Mouse (Mus musculus) adrenal gland (tissue): Measurements from ENCODE around the gene Gm4559.
"Not testable (repeated sequence)": the region's sequence is repeated elsewhere in the genome, so short reads cannot be mapped to it uniquely, and the experiment has no call there.

Experiments
- intact Hi-C: fragments of 180-260 bp; cut with DNase I; formaldehyde crosslinking; loops from one replicate; pipeline ENCODE4 v1.15.1; 2025

Gene Gm4559

GRCm38 (mm10) chr7:142282847-142283246 lies 8.7 kb upstream of the Gm4559 start:
- intact Hi-C loops = not testable (repeated sequence)

- intact Hi-C loops = not testable (repeated sequence)
Measured at GRCm38 (mm10) chr7:142279291-142279690, 5.1 kb upstream of the Gm4559 start.

DNA sequence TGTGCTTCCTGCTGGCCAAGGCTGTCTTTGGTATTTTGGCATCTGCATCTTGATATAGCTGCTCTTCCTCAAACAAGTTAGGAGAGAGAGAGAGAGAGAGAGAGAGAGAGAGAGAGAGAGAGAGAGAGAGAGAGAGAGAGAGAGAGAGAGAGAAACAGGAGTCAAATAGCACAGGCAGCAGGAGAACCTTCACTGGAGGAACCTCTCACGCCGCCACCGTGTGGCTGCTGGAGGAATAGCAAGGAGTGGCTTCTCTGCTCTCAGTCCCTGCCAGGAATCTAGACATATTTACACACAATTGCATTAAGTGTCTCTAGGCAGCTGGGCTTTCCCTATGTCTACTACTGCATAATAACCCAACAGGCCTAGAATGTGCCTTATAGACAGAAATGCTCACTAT lies 4.0 kb upstream of the Gm4559 start:
- intact Hi-C loops = loop anchor here (1.0 kb wide), 1 partner anchor 15 kb away; no protein-coding TSS in a partner anchor

DNA sequence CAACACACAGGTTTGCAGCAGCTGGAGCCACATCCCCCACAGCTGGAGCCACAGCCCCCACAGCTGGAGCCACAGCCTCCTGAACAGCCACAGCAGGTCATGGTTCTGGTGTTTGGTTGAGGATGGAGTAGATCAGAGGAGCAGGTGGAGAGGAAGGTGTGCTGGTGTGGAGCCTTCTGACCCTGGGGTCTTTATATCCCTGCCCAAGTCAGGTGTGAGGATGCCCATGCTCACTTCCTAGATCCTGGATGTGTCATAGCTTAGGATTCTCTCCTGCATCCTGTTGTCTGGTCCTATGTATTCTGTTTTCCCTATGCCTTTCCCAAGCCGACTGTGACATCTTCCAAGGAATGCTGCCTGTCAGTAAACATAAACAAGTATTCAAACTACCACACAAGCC lies 15.9 kb downstream of the Gm4559 start, which contains the start of gene Gm2431:
Gene Gm2431, minus strand, starts transcription at position 101 of the 400 bp plus-strand sequence.
- intact Hi-C loops = not testable (repeated sequence)

GRCm38 (mm10) chr7:142255517-142255916 lies 18.6 kb downstream of the Gm4559 start:
- intact Hi-C loops = loop anchor here (2.0 kb wide), 1 partner anchor 109 kb away; no protein-coding TSS in a partner anchor

GRCm38 (mm10) chr7:142249824-142250223 lies 24.3 kb downstream of the Gm4559 start:
- intact Hi-C loops = no loop called here

DNA sequence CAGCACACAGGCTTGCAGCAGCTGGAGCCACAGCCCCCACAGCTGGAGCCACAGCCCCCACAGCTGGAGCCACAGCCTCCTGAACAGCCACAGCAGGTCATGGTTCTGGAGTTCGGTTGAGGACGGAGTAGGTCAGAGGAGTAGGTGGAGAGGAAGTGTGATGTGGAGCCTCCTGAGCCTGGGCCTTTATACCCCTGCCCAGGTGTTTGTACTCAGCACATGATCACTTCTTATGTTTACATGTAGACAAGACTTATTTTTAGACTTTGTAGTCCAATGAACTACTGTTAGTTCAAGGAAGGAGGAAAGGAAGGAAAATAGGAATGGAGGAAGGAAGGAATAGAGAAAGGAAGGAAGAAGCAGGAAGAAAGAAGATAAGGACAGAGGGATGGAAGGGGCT lies 33.2 kb downstream of the Gm4559 start, which contains the start of gene Gm40460:
Gene Gm40460, minus strand, starts transcription at position 101 of the 400 bp plus-strand sequence.
- intact Hi-C loops = no loop called here

DNA sequence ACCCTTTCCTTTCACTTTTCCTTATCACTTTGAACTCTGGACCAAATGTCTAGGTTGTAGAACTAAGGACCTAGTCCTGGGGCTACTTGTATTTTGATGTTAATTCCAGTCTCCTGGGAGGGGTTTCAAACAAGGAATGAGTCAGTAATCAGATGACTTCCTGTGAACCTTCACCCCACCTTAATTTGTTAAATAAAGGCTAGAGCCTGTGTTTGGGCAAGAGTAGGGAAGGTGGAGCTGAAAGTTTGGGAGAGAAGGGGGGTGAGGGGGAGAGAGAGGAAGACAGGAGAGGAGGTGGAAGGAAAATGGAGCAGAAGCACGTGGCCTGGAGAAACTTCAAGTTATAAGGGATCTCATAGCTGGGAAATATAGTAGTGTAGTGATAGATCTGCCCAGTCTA lies 42.6 kb downstream of the Gm4559 start:
- intact Hi-C loops = no loop called here

GRCm38 (mm10) chr7:142229871-142230270 lies 44.3 kb downstream of the Gm4559 start, which contains the start of gene Krtap5-5:
Gene Krtap5-5 (minus strand): TSS chr7:142229971.
- intact Hi-C loops = not testable (repeated sequence)

DNA sequence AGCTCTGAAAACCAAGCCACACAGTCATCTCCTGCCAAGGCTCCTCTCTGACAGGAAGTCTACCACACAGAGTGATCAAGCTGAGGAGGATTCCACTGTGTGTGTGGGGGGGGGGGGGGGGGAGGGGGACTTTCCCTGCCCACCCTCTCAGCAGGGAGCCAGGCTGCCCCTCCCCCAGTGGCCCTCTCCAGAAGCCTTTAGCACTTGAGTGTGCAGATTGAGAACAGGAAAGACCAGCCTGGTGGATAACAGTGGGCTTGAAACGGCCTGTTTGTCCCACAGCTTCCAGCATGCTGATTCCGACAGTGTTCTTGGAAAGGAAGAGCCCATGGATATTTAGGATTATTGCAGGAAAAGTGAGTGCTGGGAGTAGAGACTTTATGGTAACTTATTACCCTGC lies 49.6 kb downstream of the Gm4559 start:
- intact Hi-C loops = no loop called here
